Mouse (Mus musculus) naive thymus-derived CD4-positive, alpha-beta T cell, adult 2 months (primary cell): ENCODE results near the gene Man1a.

Experiments used
- DNase-seq: peaks from one replicate; pipeline ENCODE4 v3.0.0-alpha.2; 2011; ENCODE audit warnings: low read depth

Man1a gene

GRCm38 (mm10) chr10:54061159-54061558 lies 15.2 kb downstream of the Man1a start:
- no peak for DNase-seq

GRCm38 (mm10) chr10:54060587-54060986 lies 15.8 kb downstream of the Man1a start:
- no peak for DNase-seq

- no peak for DNase-seq
Measured at GRCm38 (mm10) chr10:54059679-54060249, 16.6 kb downstream of the Man1a start.

- no peak for DNase-seq
Measured at GRCm38 (mm10) chr10:54059092-54059496, 17.3 kb downstream of the Man1a start.

GRCm38 (mm10) chr10:54058657-54059056 lies 17.8 kb downstream of the Man1a start:
- no peak for DNase-seq

- DNase-seq: no peak
Measured at GRCm38 (mm10) chr10:54054188-54054587, 22.2 kb downstream of the Man1a start.

- DNase-seq: no peak
Measured at GRCm38 (mm10) chr10:54047885-54048284, 28.5 kb downstream of the Man1a start.

- DNase-seq: no peak
Measured at GRCm38 (mm10) chr10:54043358-54043757, 33.1 kb downstream of the Man1a start.

- no peak for DNase-seq
Measured at GRCm38 (mm10) chr10:54042212-54042840, 34.1 kb downstream of the Man1a start.

- peak; percentile 76 for DNase-seq
Measured at GRCm38 (mm10) chr10:54040261-54041165, 35.9 kb downstream of the Man1a start.

- DNase-seq: peak; percentile 65
Measured at GRCm38 (mm10) chr10:54039754-54040153, 36.7 kb downstream of the Man1a start.

- DNase-seq: no peak
Measured at GRCm38 (mm10) chr10:54038734-54039133, 37.7 kb downstream of the Man1a start.

- DNase-seq: no peak
Measured at GRCm38 (mm10) chr10:54038180-54038579, 38.2 kb downstream of the Man1a start.

GRCm38 (mm10) chr10:54037348-54038010 lies 38.9 kb downstream of the Man1a start:
- DNase-seq: no peak

GRCm38 (mm10) chr10:54035586-54035985 lies 40.8 kb downstream of the Man1a start:
- DNase-seq: peak; percentile 45

GRCm38 (mm10) chr10:54034779-54035178 lies 41.6 kb downstream of the Man1a start:
- DNase-seq: no peak

- peak; percentile 72 for DNase-seq
Measured at GRCm38 (mm10) chr10:54032316-54033092, 43.9 kb downstream of the Man1a start.

GRCm38 (mm10) chr10:54028866-54029265 lies 47.5 kb downstream of the Man1a start:
- DNase-seq: no peak

- DNase-seq: no peak
Measured at GRCm38 (mm10) chr10:54026738-54027427, 49.5 kb downstream of the Man1a start.

- no peak for DNase-seq
Measured at GRCm38 (mm10) chr10:54026101-54026500, 50.3 kb downstream of the Man1a start.

GRCm38 (mm10) chr10:54017904-54018454 lies 58.4 kb downstream of the Man1a start:
- no peak for DNase-seq
